Mouse (Mus musculus) limb, embryonic 11.5 days (tissue): ENCODE data around the gene Itk. TPM values are rescaled to one million over a fixed set of nuclear protein-coding genes. Genes with fewer than 3 reads are reported as not detected.

Experiments
- ATAC-seq: fragments of 200-750 bp; cut with Nextera tagmentation; 2 replicates; pipeline ENCODE4 v1.8.0; 2017; ENCODE audit warnings: low read depth; ENCODE audit not compliant: insufficient number of reproducible peaks, low FRiP score, low TSS enrichment
- DNase-seq: peaks from one replicate; pipeline ENCODE4 v3.0.0-alpha.2; 2015; ENCODE audit warnings: low spot score
- H3K27ac ChIP-seq: fragments of 300-500 bp; sonication (generic); replicated peaks from 2 replicates; pipeline ENCODE4 v1.5.1; 2014; ENCODE audit warnings: low read depth, mild to moderate bottlenecking, low read length
- H3K27me3 ChIP-seq: fragments of 300-500 bp; sonication (generic); 2 replicates; pipeline ENCODE4 v1.6.1; 2014; ENCODE audit warnings: mild to moderate bottlenecking, low read length, mixed read lengths; ENCODE audit not compliant: control insufficient read depth, insufficient read depth
- H3K36me3 ChIP-seq: fragments of 300-500 bp; sonication (generic); 2 replicates; pipeline ENCODE4 v1.6.1; 2014; ENCODE audit warnings: mild to moderate bottlenecking, low read length, moderate library complexity, mixed read lengths; ENCODE audit not compliant: control insufficient read depth, insufficient read depth
- H3K4me1 ChIP-seq: fragments of 300-500 bp; sonication (generic); 2 replicates; pipeline ENCODE4 v1.6.1; 2014; ENCODE audit warnings: low read length, mixed read lengths; ENCODE audit not compliant: control insufficient read depth, insufficient read depth
- H3K4me2 ChIP-seq: fragments of 300-500 bp; sonication (generic); 2 replicates; pipeline ENCODE4 v1.6.1; 2014; ENCODE audit warnings: low read depth, mild to moderate bottlenecking, moderate library complexity; ENCODE audit not compliant: severe bottlenecking
- H3K4me3 ChIP-seq: fragments of 300-500 bp; sonication (generic); 2 replicates; pipeline ENCODE4 v1.5.1; 2014; ENCODE audit warnings: low read depth, low read length
- H3K9ac ChIP-seq: fragments of 300-500 bp; sonication (generic); 2 replicates; pipeline ENCODE4 v1.6.1; 2014; ENCODE audit warnings: mild to moderate bottlenecking, low read length
- H3K9me3 ChIP-seq: fragments of 300-500 bp; sonication (generic); 2 replicates; pipeline ENCODE4 v1.6.1; 2016; ENCODE audit warnings: low read length; ENCODE audit not compliant: control insufficient read depth
- WGBS: fragments of 180-500 bp; shearing (Covaris S2); extraction: QIAGEN DNeasy Blood & Tissue Kit; methylation state at CpG from one replicate; pipeline ENCODE4 v1.1.7; 2014; 5-methylcytosine and 5-hydroxymethylcytosine counted together
- polyA plus RNA-seq: library from polyadenylated mRNA; unstranded; fragments of >200 nt; fragmentation: Nextera tagmentation; extraction: Ambion mirVana; gene quantifications from 2 replicates; pipeline ENCODE4 v1.2.1, GENCODE M21; 2014

Gene Itk
- polyA plus RNA-seq, 1 experiment from 2014 or later, result not detected

- no peaks in the 10 kb centered on the region for H3K27me3 ChIP-seq
- H3K27ac ChIP-seq, result no peak overlapping the region
- H3K4me2 ChIP-seq, result no peak overlapping the region
- H3K4me1 ChIP-seq, result no peaks in the 10 kb centered on the region
- H3K9me3 ChIP-seq, result no peaks in the 10 kb centered on the region
- no peak overlapping the region for H3K4me3 ChIP-seq
- H3K9ac ChIP-seq, result no peak overlapping the region
- H3K36me3 ChIP-seq, result no peaks in the 10 kb centered on the region
- DNase-seq (no peak), ATAC-seq (no peak)
- 87% methylated on average over 8 of the region's 8 CpGs for WGBS
Observed at GRCm38 (mm10) chr11:46372331-46372953, 16.9 kb downstream of the Itk start.

- DNase-seq, result no peak
- Histone ChIP-seq H3K9me3 (no peaks in the 10 kb centered on the region), H3K4me1 (no peaks in the 10 kb centered on the region), H3K4me2 (no peak overlapping the region), H3K4me3 (no peak overlapping the region), H3K27ac (no peak overlapping the region), H3K9ac (no peak overlapping the region), H3K27me3 (no peaks in the 10 kb centered on the region), H3K36me3 (no peaks in the 10 kb centered on the region)
- ATAC-seq, result no peak
- 90% methylated on average over 8 of the region's 8 CpGs for WGBS
Observed at GRCm38 (mm10) chr11:46371250-46371649, 18.1 kb downstream of the Itk start.

- no peak for DNase-seq
- no peak for ATAC-seq
Observed at GRCm38 (mm10) chr11:46370457-46370856, 18.9 kb downstream of the Itk start.

GRCm38 (mm10) chr11:46366357-46366756 is 23.0 kb downstream of the Itk start:
- Histone ChIP-seq H3K27me3 (no peaks in the 10 kb centered on the region), H3K4me1 (peaks cover 10% of the 10 kb centered on the region), H3K27ac (no peak overlapping the region), H3K4me2 (no peak overlapping the region), H3K9ac (no peak overlapping the region), H3K4me3 (no peak overlapping the region), H3K9me3 (no peaks in the 10 kb centered on the region), H3K36me3 (no peaks in the 10 kb centered on the region)
- 21% methylated on average over 3 of the region's 3 CpGs for WGBS
- ATAC-seq, result no peak
- DNase-seq, result no peak

More at GRCm38 (mm10) chr11:46370457-46370856, 18.9 kb downstream of the Itk start:
- H3K9me3 ChIP-seq, result no peaks in the 10 kb centered on the region
- no peaks in the 10 kb centered on the region for H3K27me3 ChIP-seq
- H3K4me2 ChIP-seq, result no peak overlapping the region
- no peak overlapping the region for H3K27ac ChIP-seq
- no peaks in the 10 kb centered on the region for H3K36me3 ChIP-seq
- no peaks in the 10 kb centered on the region for H3K4me1 ChIP-seq
- H3K9ac ChIP-seq, result no peak overlapping the region
- 94% methylated on average over 4 of the region's 4 CpGs for WGBS
- no peak overlapping the region for H3K4me3 ChIP-seq

GRCm38 (mm10) chr11:46365744-46366143 is 23.6 kb downstream of the Itk start:
- Histone ChIP-seq H3K36me3 (no peaks in the 10 kb centered on the region), H3K27me3 (no peaks in the 10 kb centered on the region), H3K27ac (no peak overlapping the region), H3K4me3 (no peak overlapping the region), H3K4me2 (no peak overlapping the region), H3K4me1 (peaks cover 11% of the 10 kb centered on the region), H3K9ac (no peak overlapping the region), H3K9me3 (no peaks in the 10 kb centered on the region)
- ATAC-seq (no peak), DNase-seq (no peak)
- 82% methylated on average over 5 of the region's 5 CpGs for WGBS

GRCm38 (mm10) chr11:46363864-46364263 is 25.5 kb downstream of the Itk start:
- no peak overlapping the region for H3K4me2 ChIP-seq
- WGBS, result 95% methylated on average over 9 of the region's 9 CpGs
- no peak overlapping the region for H3K4me3 ChIP-seq
- peaks cover 11% of the 10 kb centered on the region for H3K4me1 ChIP-seq
- no peak overlapping the region for H3K27ac ChIP-seq
- H3K27me3 ChIP-seq, result no peaks in the 10 kb centered on the region
- no peak for DNase-seq
- no peaks in the 10 kb centered on the region for H3K9me3 ChIP-seq
- no peak overlapping the region for H3K9ac ChIP-seq
- no peak for ATAC-seq
- H3K36me3 ChIP-seq, result no peaks in the 10 kb centered on the region

GRCm38 (mm10) chr11:46362061-46363022 is 27.0 kb downstream of the Itk start:
- Histone ChIP-seq H3K27ac (peak overlapping the region; percentile 48), H3K4me1 (peaks cover 11% of the 10 kb centered on the region), H3K9me3 (no peaks in the 10 kb centered on the region), H3K27me3 (no peaks in the 10 kb centered on the region), H3K9ac (no peak overlapping the region), H3K36me3 (no peaks in the 10 kb centered on the region), H3K4me2 (no peak overlapping the region), H3K4me3 (no peak overlapping the region)
- DNase-seq (no peak), ATAC-seq (0 out of 2 replicates have a peak, but pooled peaks have one; percentile 27)
- 75% methylated on average over 18 of the region's 18 CpGs for WGBS

- Histone ChIP-seq H3K4me1 (peaks cover 11% of the 10 kb centered on the region), H3K36me3 (no peaks in the 10 kb centered on the region), H3K4me2 (no peak overlapping the region), H3K9me3 (no peaks in the 10 kb centered on the region), H3K27ac (no peak overlapping the region), H3K27me3 (no peaks in the 10 kb centered on the region), H3K4me3 (no peak overlapping the region), H3K9ac (no peak overlapping the region)
- DNase-seq (peak; percentile 47), ATAC-seq (no peak)
- 59% methylated on average over 2 of the region's 2 CpGs for WGBS
Observed at GRCm38 (mm10) chr11:46360991-46361665, 28.2 kb downstream of the Itk start.
